Mouse (Mus musculus) retina, postnatal 1 day (tissue): ENCODE measurements around the gene Efnb2.

ENCODE experiments used
- DNase-seq: peaks from one replicate; pipeline ENCODE4 v3.0.0-alpha.2; 2012

The Efnb2 gene

GRCm38 (mm10) chr8:8611928-8612327 lies 49.1 kb downstream of the Efnb2 start:
- DNase-seq: no peak

GRCm38 (mm10) chr8:8609791-8610190 lies 51.3 kb downstream of the Efnb2 start:
- no peak for DNase-seq

GRCm38 (mm10) chr8:8609141-8609540 lies 51.9 kb downstream of the Efnb2 start:
- no peak for DNase-seq

- DNase-seq: no peak
Measured at GRCm38 (mm10) chr8:8605621-8606020, 55.4 kb downstream of the Efnb2 start.

- DNase-seq: no peak
Measured at GRCm38 (mm10) chr8:8603875-8604274, 57.2 kb downstream of the Efnb2 start.

- DNase-seq: no peak
Measured at GRCm38 (mm10) chr8:8602616-8603461, 58.2 kb downstream of the Efnb2 start.

GRCm38 (mm10) chr8:8599931-8600330 lies 61.1 kb downstream of the Efnb2 start:
- DNase-seq: no peak

GRCm38 (mm10) chr8:8597434-8597833 lies 63.6 kb downstream of the Efnb2 start:
- no peak for DNase-seq

GRCm38 (mm10) chr8:8595831-8596611 lies 65.0 kb downstream of the Efnb2 start:
- DNase-seq: no peak

GRCm38 (mm10) chr8:8593812-8594211 lies 67.2 kb downstream of the Efnb2 start:
- DNase-seq: no peak

- no peak for DNase-seq
Measured at GRCm38 (mm10) chr8:8593371-8593770, 67.7 kb downstream of the Efnb2 start.

GRCm38 (mm10) chr8:8592331-8592730 lies 68.7 kb downstream of the Efnb2 start:
- no peak for DNase-seq

- DNase-seq: no peak
Measured at GRCm38 (mm10) chr8:8583981-8584377, 77.1 kb downstream of the Efnb2 start.

GRCm38 (mm10) chr8:8583290-8583980 lies 77.6 kb downstream of the Efnb2 start:
- no peak for DNase-seq

- DNase-seq: no peak
Measured at GRCm38 (mm10) chr8:8577770-8578303, 83.2 kb downstream of the Efnb2 start.

GRCm38 (mm10) chr8:8576833-8577232 lies 84.2 kb downstream of the Efnb2 start:
- no peak for DNase-seq

- DNase-seq: no peak
Measured at GRCm38 (mm10) chr8:8576286-8576685, 84.8 kb downstream of the Efnb2 start.

- peak; percentile 43 for DNase-seq
Measured at GRCm38 (mm10) chr8:8574521-8575499, 86.2 kb downstream of the Efnb2 start.

GRCm38 (mm10) chr8:8572272-8572671 lies 88.8 kb downstream of the Efnb2 start:
- DNase-seq: no peak

- DNase-seq: no peak
Measured at GRCm38 (mm10) chr8:8571625-8572215, 89.3 kb downstream of the Efnb2 start.

GRCm38 (mm10) chr8:8569280-8569679 lies 91.8 kb downstream of the Efnb2 start:
- DNase-seq: no peak
